Mouse (Mus musculus): ENCODE data around the gene Taf12.
A peak's percentile ranks its signal among the peaks of the same experiment; 100 is the strongest.

Gene Taf12

GRCm38 (mm10) chr4:132311209-132311608 lies 37.0 kb downstream of the Taf12 start:
- no peak for DNase-seq (ENCODE audit: low spot score in 2 of 2)

- DNase-seq (ENCODE audit: low spot score in 2 of 2) = no peak
These were observed 37.6 kb downstream of the Taf12 start for GRCm38 (mm10) chr4:132311801-132312200.

GRCm38 (mm10) chr4:132312627-132313026 lies 38.5 kb downstream of the Taf12 start:
- DNase-seq (ENCODE audit: low spot score in 2 of 2) = no peak

GRCm38 (mm10) chr4:132315711-132316110 lies 41.5 kb downstream of the Taf12 start:
- no peak for DNase-seq (ENCODE audit: low spot score in 2 of 2)

GRCm38 (mm10) chr4:132326481-132326880 lies 52.3 kb downstream of the Taf12 start:
- no peak for DNase-seq (ENCODE audit: low spot score in 2 of 2)

GRCm38 (mm10) chr4:132328391-132328982 lies 54.3 kb downstream of the Taf12 start:
- no peak for DNase-seq (ENCODE audit: low spot score in 2 of 2)

- DNase-seq (ENCODE audit: low spot score in 2 of 2) = peak; percentile 83 to 85
These were observed 55.1 kb downstream of the Taf12 start, which contains the start of gene Trnau1ap for GRCm38 (mm10) chr4:132329115-132329834. Gene Trnau1ap (minus strand): TSS chr4:132329538.

GRCm38 (mm10) chr4:132329835-132330354 lies 55.7 kb downstream of the Taf12 start:
- no peak for DNase-seq (ENCODE audit: low spot score in 2 of 2)

GRCm38 (mm10) chr4:132331960-132332359 lies 57.8 kb downstream of the Taf12 start:
- DNase-seq (ENCODE audit: low spot score in 2 of 2) = no peak

GRCm38 (mm10) chr4:132332880-132333279 lies 58.7 kb downstream of the Taf12 start:
- no peak for DNase-seq (ENCODE audit: low spot score in 2 of 2)

GRCm38 (mm10) chr4:132338943-132339342 lies 64.8 kb downstream of the Taf12 start:
- DNase-seq (ENCODE audit: low spot score in 2 of 2) = no peak

GRCm38 (mm10) chr4:132341451-132341850 lies 67.3 kb downstream of the Taf12 start:
- no peak for DNase-seq (ENCODE audit: low spot score in 2 of 2)

GRCm38 (mm10) chr4:132344403-132345134 lies 70.4 kb downstream of the Taf12 start:
- DNase-seq (ENCODE audit: low spot score in 2 of 2) = no peak

Measured in natural killer cell, adult 2 months (primary cell).